Mouse (Mus musculus): Measurements from ENCODE around the gene Cst13. TPM values are rescaled to one million over a fixed set of nuclear protein-coding genes. Genes with fewer than 3 reads are reported as not detected.
"Not testable (repeated sequence)": the region's sequence is repeated elsewhere in the genome, so short reads cannot be mapped to it uniquely, and the experiment has no call there.

The Cst13 gene
- polyA plus RNA-seq (2012; ENCODE audit: insufficient read depth, low replicate concordance), result not detected in 2 replicates

- no peaks in the 10 kb centered on the region for H3K4me1 ChIP-seq
- H3K27me3 ChIP-seq (replicated peaks), result no peaks in the 10 kb centered on the region
- no peak for TF ChIP-seq GATA1 (IDR thresholded peaks at IDR 0.05; ENCODE audit: borderline replicate concordance, low read length)
- TF ChIP-seq FLI1 (IDR thresholded peaks at IDR 0.05; ENCODE audit: low read length), result no peak
- H3K4me3 ChIP-seq (replicated peaks), result no peak within 1 kb of the TSS
- H3K36me3 ChIP-seq (replicated peaks; ENCODE audit: low read length), result no peaks in the 10 kb centered on the region
- no peaks in the 10 kb centered on the region for H3K9me3 ChIP-seq
These were observed at the start of gene Cst13 for GRCm38 (mm10) chr2:148819909-148820308. Gene Cst13 (plus strand): TSS chr2:148820081.

DNA sequence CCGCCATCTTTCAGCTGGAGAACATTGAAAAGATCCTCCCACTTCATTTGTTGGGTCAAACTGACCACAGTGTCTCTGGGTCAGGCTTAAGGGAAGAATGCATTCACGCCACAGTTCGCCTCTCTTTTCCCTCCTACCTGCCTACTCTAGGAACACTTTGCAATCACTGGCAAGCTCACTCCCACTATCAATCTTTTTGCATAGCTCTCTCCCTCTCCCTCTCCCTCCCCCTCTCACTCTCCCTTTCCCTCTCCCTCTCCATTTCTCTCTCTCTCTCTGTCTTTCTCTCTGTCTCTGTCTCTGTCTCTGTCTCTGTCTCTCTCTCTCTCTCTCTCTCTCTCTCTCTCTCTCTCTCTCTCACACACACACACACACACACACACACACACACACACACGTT is 48.5 kb upstream of the Cst13 start, which contains the start of gene Cst11:
TSS of gene Cst11 (minus strand) at position 101 of the 400 bp plus-strand sequence.
- not testable (repeated sequence) for H3K9me3 ChIP-seq; H3K4me1 ChIP-seq; H3K36me3 ChIP-seq (replicated peaks; ENCODE audit: low read length); H3K4me3 ChIP-seq (replicated peaks); H3K27me3 ChIP-seq (replicated peaks)

DNA sequence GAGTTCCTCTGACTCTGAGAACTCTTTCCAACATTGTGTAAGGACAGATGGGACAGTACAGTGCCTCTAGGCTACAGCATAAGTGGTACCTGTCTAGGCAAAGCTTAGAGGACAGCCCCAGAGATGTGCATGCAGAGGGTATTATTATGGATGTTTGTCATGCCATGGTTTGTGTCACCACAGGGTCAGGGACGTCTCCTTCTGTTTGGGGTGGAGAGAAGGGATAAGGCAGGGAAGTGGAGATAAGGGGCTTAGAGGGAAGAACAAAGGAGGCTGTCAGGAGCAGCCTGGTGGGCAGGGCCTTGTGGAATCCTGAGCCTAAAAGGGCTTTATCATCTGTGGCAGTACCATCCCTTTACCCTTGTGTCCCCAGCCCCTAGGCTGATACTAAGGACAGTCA is 38.2 kb upstream of the Cst13 start, which contains the start of gene 8030411F24Rik:
TSS of gene 8030411F24Rik (plus strand) at position 301 of the 400 bp plus-strand sequence.
- TF ChIP-seq GATA1 (IDR thresholded peaks at IDR 0.05; ENCODE audit: borderline replicate concordance, low read length), result no peak
- TF ChIP-seq FLI1 (IDR thresholded peaks at IDR 0.05; ENCODE audit: low read length), result no peak
- H3K9me3 ChIP-seq, result no peaks in the 10 kb centered on the region
- H3K4me3 ChIP-seq (replicated peaks), result no peak within 1 kb of the TSS
- H3K4me1 ChIP-seq, result peaks cover 1% of the 10 kb centered on the region; the same call in 1 of the 2 replicates
- no peaks in the 10 kb centered on the region for H3K36me3 ChIP-seq (replicated peaks; ENCODE audit: low read length)
- H3K27me3 ChIP-seq (replicated peaks), result no peaks in the 10 kb centered on the region

- H3K36me3 ChIP-seq (replicated peaks; ENCODE audit: low read length), result no peaks in the 10 kb centered on the region
- H3K27me3 ChIP-seq (replicated peaks), result no peaks in the 10 kb centered on the region
- no peak within 1 kb of the TSS for H3K4me3 ChIP-seq (replicated peaks)
- H3K9me3 ChIP-seq, result peaks cover 15% of the 10 kb centered on the region; the same call in 1 of the 2 replicates
- no peak for TF ChIP-seq FLI1 (IDR thresholded peaks at IDR 0.05; ENCODE audit: low read length)
- TF ChIP-seq GATA1 (IDR thresholded peaks at IDR 0.05; ENCODE audit: borderline replicate concordance, low read length), result no peak
- no peaks in the 10 kb centered on the region for H3K4me1 ChIP-seq
These were observed 30.7 kb upstream of the Cst13 start, which contains the start of gene Cst12 for GRCm38 (mm10) chr2:148789142-148789541. Gene Cst12 (plus strand): TSS chr2:148789361.

GRCm38 (mm10) chr2:148798485-148798884 is 21.4 kb upstream of the Cst13 start, which contains the start of gene Cst8:
Gene Cst8 (plus strand): TSS chr2:148798785.
- no peaks in the 10 kb centered on the region for H3K4me1 ChIP-seq
- no peaks in the 10 kb centered on the region for H3K9me3 ChIP-seq
- no peak within 1 kb of the TSS for H3K4me3 ChIP-seq (replicated peaks)
- no peaks in the 10 kb centered on the region for H3K36me3 ChIP-seq (replicated peaks; ENCODE audit: low read length)
- no peaks in the 10 kb centered on the region for H3K27me3 ChIP-seq (replicated peaks)
- no peak for TF ChIP-seq GATA1 (IDR thresholded peaks at IDR 0.05; ENCODE audit: borderline replicate concordance, low read length)
- no peak for TF ChIP-seq FLI1 (IDR thresholded peaks at IDR 0.05; ENCODE audit: low read length)

DNA sequence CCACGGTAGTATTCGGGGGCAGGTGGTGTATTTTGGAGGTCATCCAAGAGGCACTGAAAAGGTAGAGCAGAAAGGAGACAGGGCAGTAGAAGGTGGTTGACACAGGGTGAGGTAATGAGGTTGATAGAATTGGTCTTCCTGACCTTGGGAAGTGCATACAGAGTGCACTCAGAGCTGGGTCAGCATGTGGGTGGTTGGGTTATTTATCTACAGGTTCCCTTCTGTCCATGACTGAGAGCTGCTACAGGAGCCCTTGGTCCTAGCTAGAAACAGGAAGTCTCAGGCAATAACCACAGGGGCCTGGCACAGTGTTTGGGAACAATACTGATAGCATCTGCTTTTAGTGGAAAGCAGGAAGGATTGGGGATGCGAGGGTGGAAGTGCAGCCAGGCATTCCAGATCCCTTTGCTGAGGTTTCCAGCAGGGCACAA is 18.4 kb upstream of the Cst13 start:
- no peaks in the 10 kb centered on the region for H3K4me1 ChIP-seq
- H3K9me3 ChIP-seq, result no peaks in the 10 kb centered on the region
- no peaks in the 10 kb centered on the region for H3K27me3 ChIP-seq (replicated peaks)
- H3K4me3 ChIP-seq (replicated peaks), result no peak overlapping the region
- TF ChIP-seq GATA1 (IDR thresholded peaks at IDR 0.05; ENCODE audit: borderline replicate concordance, low read length) (no peak), FLI1 (IDR thresholded peaks at IDR 0.05; ENCODE audit: low read length) (no peak)
- no peaks in the 10 kb centered on the region for H3K36me3 ChIP-seq (replicated peaks; ENCODE audit: low read length)

- H3K9me3 ChIP-seq, result no peaks in the 10 kb centered on the region
- TF ChIP-seq GATA1 (IDR thresholded peaks at IDR 0.05; ENCODE audit: borderline replicate concordance, low read length) (no peak), FLI1 (IDR thresholded peaks at IDR 0.05; ENCODE audit: low read length) (no peak)
- H3K27me3 ChIP-seq (replicated peaks), result no peaks in the 10 kb centered on the region
- H3K36me3 ChIP-seq (replicated peaks; ENCODE audit: low read length), result no peaks in the 10 kb centered on the region
- no peak overlapping the region for H3K4me3 ChIP-seq (replicated peaks)
- no peaks in the 10 kb centered on the region for H3K4me1 ChIP-seq
These were observed 13.2 kb upstream of the Cst13 start for GRCm38 (mm10) chr2:148806696-148807095.

- Histone ChIP-seq H3K4me1 (no peaks in the 10 kb centered on the region), H3K9me3 (no peaks in the 10 kb centered on the region), H3K4me3 (replicated peaks) (no peak overlapping the region), H3K36me3 (replicated peaks; ENCODE audit: low read length) (no peaks in the 10 kb centered on the region), H3K27me3 (replicated peaks) (no peaks in the 10 kb centered on the region)
- TF ChIP-seq GATA1 (IDR thresholded peaks at IDR 0.05; ENCODE audit: borderline replicate concordance, low read length), result no peak
- TF ChIP-seq FLI1 (IDR thresholded peaks at IDR 0.05; ENCODE audit: low read length), result no peak
These were observed 6.1 kb downstream of the Cst13 start for GRCm38 (mm10) chr2:148825986-148826385.

- Histone ChIP-seq H3K36me3 (replicated peaks; ENCODE audit: low read length) (no peaks in the 10 kb centered on the region), H3K4me1 (no peaks in the 10 kb centered on the region), H3K9me3 (no peaks in the 10 kb centered on the region), H3K4me3 (replicated peaks) (no peak within 1 kb of the TSS), H3K27me3 (replicated peaks) (no peaks in the 10 kb centered on the region)
- TF ChIP-seq FLI1 (IDR thresholded peaks at IDR 0.05; ENCODE audit: low read length) (no peak), GATA1 (IDR thresholded peaks at IDR 0.05; ENCODE audit: borderline replicate concordance, low read length) (no peak)
These were observed 15.0 kb downstream of the Cst13 start, which contains the start of gene Cst9 for GRCm38 (mm10) chr2:148834912-148835311. Gene Cst9 (plus strand): TSS chr2:148835147.

- H3K4me1 ChIP-seq, result no peaks in the 10 kb centered on the region
- TF ChIP-seq GATA1 (IDR thresholded peaks at IDR 0.05; ENCODE audit: borderline replicate concordance, low read length), result no peak
- TF ChIP-seq FLI1 (IDR thresholded peaks at IDR 0.05; ENCODE audit: low read length), result no peak
These were observed 18.3 kb downstream of the Cst13 start for GRCm38 (mm10) chr2:148838075-148838777.

More at GRCm38 (mm10) chr2:148838075-148838777, 18.3 kb downstream of the Cst13 start:
- no peaks in the 10 kb centered on the region for H3K9me3 ChIP-seq
- no peak overlapping the region for H3K4me3 ChIP-seq (replicated peaks)
- no peaks in the 10 kb centered on the region for H3K27me3 ChIP-seq (replicated peaks)
- H3K36me3 ChIP-seq (replicated peaks; ENCODE audit: low read length), result no peaks in the 10 kb centered on the region

All from megakaryocyte, embryonic 14.5 days (primary cell).